Mouse (Mus musculus): Measurements from ENCODE around the gene Krtcap2.

Krtcap2 gene

DNA sequence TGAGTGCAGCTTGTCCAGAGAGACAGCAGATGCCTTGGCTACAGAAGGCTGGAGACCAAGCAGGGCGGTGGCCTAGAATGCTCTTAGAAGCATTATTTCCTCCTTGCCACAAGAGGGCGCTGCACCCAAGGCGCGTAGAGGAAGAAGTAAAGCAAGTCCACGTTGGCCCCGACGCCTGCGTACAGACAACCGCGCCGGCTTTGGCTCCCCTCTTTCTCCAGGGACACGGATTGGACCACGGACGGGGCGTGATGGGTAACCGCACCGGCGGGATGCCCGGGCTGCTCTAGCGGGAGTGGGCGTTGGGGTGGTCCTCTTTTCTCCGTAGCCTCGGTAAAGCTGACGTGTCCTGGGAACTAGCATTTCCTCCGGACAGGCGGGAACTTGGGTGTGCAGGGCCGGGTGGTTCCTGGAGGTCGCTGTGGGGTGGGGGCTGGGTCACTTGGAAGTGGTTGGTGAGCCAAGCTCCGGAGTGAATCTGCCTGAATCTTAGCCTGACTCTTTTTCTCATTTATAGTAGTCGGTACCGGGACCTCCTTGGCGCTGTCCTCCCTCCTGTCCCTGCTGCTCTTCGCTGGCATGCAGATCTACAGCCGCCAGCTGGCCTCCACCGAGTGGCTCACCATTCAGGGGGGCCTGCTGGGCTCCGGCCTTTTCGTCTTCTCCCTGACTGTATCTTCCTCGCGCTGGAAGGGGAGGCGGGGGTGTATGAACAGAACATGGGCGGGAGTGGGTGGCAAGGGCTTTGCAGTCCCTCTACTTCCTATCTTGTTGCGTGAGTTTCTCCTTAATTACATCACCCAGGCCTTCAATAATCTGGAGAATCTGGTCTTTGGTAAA is 715 bp downstream of the Krtcap2 start, which contains the start of gene Trim46:
Trim46 (minus strand) TSS at position 49 of the 840 bp plus-strand sequence.
- in situ Hi-C loops (cut with MboI, MseI): loop anchor here (5.0 to 10.0 kb wide), 4 partner anchors 36 to 1358 kb away; partner anchors contain the start of genes Efna1 (in 2 of the 2), Gm42674 (in 1 of the 2), S100a4 (in 1 of the 2) and S100a5 (in 1 of the 2)

DNA sequence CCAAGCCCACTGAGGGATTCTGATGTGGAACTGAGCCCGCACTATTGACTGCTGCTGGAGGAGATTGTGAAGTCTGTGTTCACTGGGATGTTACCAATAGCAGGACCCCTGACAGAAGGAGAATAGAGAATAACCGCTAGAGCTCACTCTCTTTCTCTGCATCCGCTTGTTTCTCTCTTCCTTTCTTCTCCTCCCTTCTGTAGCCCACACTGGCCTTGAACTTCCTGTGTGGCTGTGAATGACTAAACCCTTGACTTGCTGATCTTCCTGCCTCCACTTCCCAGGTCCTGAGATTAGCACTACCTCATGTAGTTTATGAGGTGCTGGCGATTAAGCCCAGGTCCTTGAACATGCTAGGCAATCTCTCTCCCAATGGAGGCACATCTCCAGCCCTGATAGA is 1.7 kb downstream of the Krtcap2 start:
- in situ Hi-C loops (cut with MboI, MseI): loop anchor here (5.0 to 10.0 kb wide), 4 partner anchors 35 to 1357 kb away; partner anchors contain the start of genes Efna1 (in 2 of the 2), Gm42674 (in 1 of the 2), S100a4 (in 1 of the 2) and S100a5 (in 1 of the 2)

DNA sequence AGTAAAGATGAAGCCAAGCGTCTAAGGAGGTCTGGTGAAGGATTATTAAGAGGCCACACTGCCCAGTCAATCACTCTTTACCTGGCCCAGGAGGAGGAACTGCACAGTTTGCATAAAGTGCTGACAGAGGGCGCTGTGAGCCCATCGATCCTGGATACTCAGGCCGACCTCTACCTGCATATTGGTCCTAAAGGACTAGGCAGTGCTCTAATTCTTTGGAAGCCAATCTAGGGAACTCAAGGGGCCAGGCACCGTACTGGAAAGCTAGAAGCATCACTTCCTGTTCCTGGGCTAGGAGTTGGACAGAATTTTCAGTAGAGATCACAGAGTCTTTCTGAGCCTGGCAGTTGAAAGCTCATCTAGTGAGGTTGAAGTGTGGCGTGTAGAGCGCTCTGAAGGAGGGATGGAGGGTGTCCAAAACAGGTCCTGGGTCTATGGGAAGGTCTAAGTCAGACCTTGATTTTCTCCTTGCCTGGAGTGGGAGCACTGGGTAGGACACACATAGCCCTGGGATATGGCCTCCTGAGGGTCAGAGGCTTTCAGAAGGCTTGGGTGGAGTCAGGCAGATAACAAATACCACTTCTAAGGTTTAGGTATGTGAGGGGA is 4.8 kb downstream of the Krtcap2 start:
- in situ Hi-C loops (cut with MboI, MseI): no loop called here

DNA sequence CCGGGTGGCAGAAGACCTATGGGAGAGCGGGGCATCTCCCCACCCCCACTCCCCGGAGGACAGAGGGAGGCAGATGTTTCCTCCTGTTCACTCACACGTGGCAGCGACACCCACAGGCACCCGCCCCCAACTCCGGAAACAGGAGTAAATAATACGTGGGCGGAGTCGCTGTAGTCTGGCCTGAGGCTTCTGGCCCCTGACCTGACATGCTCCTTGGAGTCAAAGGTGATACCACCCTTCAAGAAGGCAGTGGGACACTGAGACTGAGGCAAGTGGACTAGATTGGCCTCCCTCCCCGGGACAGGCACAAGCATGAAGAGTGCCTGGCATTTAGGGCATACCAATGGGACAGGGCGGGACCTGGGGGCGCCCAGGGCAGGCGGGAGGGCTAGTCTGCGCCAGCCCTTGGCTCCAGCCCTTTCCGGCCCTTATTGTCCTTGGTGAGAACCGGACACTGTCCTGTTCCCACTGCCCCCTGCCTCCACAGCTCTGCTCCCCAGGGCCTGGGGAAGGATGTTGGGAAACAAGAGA is 5.7 kb downstream of the Krtcap2 start:
- in situ Hi-C loops (cut with MboI, MseI): no loop called here

DNA sequence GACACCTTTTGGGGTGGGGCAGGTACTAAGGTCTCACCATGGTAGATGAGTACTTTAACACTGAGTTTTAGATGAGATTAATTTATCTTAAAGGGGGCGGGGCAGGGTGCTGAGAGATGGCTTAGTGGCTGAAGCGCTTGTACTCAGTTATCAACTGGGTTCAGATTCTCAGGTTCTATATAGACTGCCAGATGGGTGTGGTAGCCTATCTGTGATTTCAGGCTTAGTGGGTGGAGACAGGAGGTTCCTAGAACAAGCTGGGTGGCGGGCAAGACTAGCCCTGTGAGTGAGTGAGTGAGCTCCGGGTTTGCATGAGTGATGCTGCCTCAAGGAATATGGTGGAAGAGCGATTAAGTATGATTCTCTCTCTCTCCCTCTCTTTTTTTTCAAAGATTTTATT is 9.2 kb downstream of the Krtcap2 start:
- in situ Hi-C loops (cut with MboI, MseI): no loop called here

DNA sequence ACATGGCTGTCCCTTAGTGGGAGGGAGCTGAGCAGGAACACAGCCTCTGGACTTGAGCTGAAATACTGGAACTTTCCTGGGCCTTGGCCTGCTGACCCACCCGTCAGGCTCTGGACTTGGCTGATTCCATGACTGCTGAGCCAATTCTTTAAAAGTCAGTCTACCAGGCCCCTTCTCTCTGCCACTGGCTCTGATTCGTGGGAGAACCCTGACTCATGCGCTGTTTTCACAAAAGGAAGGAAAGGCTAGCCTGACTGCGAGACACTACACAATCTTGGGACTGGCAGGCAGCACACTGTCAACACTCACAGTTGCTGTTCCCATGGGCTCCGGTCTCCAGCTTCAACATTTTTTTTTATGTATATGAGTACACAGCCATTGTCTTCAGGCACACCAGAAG is 10.4 kb downstream of the Krtcap2 start:
- in situ Hi-C loops (cut with MboI, MseI): no loop called here

DNA sequence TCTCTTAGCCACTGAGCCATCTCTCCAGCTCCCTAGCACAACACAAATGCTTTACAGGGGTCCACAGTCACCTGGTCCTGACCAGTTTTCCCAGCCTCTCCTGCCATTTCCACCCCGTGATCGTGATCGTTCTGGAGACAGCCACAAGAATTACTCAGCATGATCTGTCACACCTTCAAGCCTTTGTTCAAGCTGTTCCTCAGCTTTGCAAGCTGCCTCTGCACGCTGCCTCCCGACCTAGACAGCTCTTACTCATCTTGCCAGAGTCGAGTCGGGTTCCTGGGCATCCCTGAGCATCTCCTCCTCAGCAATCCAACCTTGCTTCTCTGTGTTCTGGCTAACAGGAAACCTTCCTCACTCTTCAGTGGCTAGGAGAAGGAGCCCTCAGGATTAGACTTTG is 13.3 kb downstream of the Krtcap2 start, which contains the start of gene Dpm3:
Dpm3 (plus strand) TSS at position 283 of the 400 bp plus-strand sequence.
- in situ Hi-C loops (cut with MboI, MseI): no loop called here

DNA sequence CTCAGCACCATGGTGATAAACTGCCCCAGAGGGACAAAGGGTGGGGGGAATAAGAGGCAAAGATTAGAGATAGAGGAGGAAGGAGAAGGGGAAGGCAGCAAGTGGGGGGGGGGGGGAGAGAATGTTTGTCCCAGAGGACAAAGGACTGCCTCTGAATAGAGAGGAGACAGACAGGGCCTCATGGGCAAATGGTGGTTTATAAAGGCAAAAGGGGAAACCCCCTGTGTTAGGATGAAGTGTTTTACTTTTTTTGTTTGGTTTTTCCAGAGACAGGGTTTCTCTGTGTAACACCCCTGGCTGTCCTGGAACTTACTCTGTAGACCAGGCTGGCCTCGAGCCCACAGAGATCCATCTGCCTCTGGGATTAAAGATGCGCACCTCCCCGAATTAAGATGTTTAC is 14.4 kb downstream of the Krtcap2 start:
- in situ Hi-C loops (cut with MboI, MseI): no loop called here

DNA sequence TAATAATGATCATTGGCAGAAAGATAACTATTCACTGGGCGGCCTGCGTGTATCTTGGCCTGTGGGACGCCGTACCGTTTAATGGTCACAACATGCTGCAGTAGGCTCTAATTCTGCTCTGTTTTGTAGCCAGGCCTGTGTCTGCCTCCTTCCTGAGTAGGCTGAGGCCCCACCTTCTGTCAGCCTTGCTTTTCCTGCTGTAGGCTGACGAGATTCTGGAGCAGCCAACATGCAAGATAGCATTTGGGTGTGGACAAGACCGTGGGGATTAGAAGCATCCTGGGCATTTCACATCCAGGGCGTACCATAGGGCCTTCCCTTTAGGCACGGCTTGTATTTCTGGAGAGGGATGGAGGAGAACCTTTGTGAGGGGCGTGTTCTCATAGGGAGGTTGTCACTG is 16.7 kb downstream of the Krtcap2 start:
- in situ Hi-C loops (cut with MboI, MseI): no loop called here

DNA sequence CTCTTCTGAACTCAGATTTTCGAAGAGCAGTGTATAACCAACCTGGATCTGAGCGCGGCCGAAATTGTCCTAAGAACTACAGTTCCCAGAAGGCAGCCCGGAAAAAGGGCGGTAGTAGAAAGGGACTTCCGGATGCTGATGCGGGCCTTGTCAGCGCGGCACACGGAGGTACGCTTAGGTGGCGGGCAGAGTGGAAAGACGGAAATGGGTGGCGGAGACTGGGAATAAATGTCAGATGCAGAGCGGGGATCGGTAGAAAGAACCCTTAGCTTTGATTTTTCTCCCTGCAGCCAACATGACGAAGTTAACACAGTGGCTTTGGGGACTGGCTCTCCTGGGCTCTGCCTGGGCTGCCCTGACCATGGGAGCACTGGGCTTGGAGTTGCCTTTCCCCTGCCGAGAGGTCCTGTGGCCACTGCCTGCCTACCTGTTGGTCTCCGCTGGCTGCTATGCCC is 20.7 kb downstream of the Krtcap2 start:
- in situ Hi-C loops (cut with MboI, MseI): no loop called here

DNA sequence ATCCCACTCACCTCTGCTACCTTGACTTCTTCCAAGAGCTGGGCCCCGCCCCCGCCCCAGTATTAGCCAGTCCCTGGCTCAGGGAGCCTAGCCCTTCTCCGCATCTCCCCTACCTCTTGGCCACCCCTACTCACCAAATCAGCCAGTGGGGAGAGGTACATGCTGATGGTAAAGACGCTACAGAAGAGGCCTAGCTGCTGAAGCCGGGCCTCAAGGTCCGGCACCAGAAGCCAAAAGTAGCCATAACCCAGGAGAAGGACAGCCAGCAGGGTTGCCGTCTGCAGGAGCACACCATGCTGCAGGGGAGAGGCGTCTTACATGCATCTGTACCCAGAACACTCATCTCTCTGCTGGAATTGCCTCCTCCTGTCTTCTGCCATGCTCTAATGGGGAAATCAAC is 23.1 kb downstream of the Krtcap2 start:
- in situ Hi-C loops (cut with MboI, MseI): no loop called here

DNA sequence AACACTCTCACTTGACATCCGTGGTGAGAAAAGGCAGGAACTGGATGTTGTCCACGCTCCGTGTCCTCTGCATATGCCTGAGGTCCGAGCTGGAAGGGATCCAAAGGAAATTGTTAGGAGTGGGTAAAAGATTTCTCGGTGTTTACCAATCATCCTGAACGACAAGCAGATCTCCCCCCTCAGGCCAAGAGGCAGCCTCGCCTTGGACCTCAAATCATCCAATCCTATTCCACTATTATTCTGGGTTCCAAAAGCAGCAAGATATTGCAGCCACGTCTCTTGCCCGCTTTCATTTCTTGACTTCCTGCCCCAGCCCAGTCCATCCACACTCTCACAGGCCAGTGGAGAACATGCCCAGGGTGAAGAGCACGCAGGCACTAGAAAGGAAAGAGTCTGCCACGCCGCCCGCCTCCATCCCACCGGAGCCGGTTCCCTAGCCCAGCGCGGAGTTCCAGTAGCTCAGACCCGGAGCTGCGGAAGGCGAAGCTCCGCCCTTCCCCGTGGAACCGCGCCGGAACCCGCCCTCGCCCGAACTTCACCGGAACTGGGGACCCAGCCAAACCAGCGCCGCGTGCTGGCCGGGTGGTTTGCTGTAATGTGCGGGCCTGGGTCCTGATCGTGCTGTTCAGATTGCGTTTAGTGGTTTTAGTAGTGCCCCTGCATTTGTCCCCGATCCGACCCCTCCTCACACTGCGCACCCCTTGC is 24.4 kb downstream of the Krtcap2 start, which contains the start of gene Slc50a1:
Slc50a1 (minus strand) TSS at position 520 of the 705 bp plus-strand sequence.
- in situ Hi-C loops (cut with MboI, MseI): no loop called here

DNA sequence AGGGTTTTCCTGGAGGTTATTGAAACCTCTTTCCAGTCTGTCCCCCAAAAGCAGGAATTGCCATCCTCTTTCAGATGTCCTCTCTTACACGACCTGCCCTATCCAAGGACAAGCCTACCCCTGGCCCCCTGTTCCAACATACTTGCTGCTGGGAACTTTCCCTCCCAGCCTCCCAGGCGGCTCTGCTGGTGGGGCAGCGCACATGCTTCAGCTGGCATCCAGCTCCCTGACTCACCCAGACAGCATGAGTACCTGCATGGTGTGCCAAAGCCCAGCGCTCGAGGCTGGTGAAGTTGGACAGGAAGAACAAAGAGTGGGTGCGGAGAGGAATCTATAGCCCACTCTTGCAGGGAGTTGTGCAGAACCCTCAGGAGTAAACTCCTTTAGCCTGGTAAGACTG is 25.1 kb downstream of the Krtcap2 start:
- in situ Hi-C loops (cut with MboI, MseI): no loop called here

DNA sequence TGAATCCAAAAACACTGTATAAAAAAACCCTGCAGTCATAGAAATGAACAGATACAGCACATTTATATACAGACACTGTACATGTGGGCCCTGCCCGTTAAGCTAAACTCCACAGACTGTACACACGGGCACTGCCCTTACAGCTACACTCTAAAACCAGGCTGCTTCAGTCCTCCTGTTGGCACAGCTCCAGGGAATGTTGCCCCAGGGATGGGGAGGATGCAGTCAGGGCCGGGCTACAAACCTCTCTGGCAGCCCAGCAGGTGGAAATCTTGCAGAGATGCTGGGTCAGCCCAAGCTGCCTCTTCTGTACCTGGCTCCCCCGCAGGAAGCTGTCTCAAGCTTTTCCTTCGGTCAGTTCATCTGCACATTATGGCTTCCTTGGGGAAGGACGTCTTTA is 26.0 kb downstream of the Krtcap2 start:
- in situ Hi-C loops (cut with MboI, MseI): no loop called here

DNA sequence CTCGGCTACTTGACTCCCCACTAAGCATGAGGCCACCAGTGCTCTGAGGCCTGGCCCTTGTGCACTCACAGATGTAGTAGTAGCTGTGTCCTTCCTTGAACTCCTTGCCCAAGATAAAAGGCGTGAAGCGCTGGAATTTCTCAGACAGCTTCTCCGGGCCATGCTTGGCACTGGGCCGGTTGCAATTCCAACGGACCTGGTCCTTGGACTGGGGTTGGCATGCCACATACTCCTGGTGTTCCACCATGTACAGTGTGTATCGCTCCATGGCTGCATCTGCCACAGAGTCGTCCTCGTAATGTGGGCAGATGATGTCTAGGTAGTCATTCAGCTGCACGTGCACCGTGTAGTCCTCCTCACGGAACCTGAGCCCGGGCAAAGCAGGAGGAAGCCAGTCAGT is 30.3 kb downstream of the Krtcap2 start:
- in situ Hi-C loops (cut with MboI, MseI): no loop called here

DNA sequence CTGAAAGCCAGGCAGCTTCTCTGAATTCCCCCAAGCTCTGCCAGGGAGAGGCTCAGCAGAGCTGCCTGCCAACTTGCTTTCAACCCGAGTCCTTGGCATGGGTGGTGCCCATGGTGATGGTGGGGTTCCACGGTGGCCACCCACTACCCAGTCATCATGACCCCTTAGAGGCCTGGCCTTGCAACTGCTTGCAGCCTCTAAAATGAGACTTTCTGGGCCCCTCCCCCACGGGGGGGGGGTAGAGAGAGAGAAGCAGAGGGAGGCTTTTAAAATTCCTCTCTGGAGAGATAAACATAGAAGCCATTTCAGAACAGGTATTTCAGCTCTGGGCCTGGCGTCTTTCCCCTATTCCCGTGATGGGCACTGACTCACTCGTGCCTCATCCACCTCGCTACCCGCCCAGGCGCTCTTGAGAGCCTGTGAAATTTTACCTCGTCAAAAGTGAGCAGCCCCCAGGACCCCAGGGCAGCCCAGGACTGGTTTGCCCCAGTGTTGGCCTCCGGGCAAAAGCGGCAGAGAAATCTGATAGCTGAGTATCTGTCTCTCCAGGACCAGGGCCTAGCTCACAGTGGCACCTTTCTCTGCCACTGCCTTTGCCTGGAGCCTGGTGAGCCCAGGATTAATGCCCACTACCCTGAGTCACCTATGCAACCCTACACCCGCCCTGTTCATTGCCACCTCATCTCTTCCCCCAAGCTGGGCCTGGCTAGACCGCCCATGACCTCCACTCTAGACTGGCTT is 31.7 kb downstream of the Krtcap2 start:
- in situ Hi-C loops (cut with MboI, MseI): no loop called here

DNA sequence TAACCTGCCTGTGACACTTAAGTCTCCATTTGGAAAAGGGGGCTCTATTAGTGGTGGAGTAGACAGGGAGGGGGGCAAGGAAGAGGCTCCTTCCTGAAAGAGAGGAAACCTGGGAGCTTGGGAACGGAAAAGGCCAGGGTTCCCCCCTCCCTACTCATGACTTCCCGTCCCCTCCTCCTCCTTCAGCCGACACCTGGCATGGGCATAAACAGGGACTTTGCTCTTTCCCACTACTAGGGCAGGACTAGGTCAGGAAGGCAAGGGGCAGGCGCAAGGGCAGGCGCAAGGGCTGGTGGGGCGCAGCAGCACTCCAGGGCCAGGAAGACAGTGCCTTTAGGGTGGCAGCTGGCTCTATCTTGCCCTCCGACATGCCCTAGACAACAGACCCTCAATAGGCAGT is 32.3 kb downstream of the Krtcap2 start:
- in situ Hi-C loops (cut with MboI, MseI): no loop called here

DNA sequence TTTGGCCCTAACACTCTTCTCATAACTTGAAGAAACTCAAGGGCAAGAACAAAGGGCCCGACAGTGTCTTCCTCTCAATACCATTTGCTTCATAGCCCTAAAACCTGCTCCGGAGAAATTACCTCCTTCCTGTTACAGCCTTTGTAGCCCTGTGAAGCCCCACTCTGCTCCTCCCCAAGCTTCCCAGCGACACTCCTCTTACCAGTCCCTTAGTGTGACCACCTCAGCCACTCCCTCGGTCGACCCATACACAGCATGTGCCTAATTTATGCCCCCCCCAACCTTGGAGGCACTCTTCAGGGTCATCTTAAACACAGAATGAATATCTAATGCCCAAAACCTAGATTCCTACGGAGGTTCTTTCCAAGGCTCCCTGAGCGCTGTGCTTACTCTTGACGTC is 32.9 kb downstream of the Krtcap2 start:
- in situ Hi-C loops (cut with MboI, MseI): no loop called here

DNA sequence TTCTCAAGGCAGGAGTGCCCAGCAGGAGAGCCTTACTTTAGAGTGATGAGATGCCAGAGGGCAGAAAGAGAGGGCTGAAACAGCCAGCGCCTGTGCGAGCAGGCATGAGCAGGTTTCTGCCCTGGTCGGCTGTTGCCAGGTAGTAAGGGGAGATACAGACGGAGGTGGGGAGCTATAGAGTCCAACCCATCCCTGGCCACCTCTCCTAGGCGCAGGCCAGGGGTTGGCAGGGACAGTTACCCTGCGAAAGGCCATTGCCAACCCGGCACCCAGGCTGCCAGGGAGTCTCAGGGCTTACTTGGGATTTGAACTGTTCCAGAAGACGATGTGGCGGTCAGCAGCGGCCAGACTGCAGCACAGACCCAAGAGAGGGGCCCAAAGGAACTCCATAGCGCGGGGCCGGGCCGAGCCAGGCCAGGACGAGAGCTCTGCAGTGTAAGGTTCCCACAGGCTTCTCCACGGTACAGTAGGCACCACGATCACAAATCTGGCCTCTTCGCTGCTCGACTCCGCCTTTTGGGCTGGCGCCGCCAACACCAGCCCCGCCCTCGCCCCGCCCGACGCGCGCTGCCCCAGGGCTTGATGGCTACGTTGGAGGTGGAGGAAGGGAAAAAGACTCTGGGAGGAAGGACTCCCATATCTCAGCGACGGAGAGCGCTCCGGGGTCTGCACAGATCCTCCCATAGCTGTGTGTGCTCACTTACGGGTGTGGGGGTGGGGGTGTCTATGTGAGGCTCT is 33.6 kb downstream of the Krtcap2 start:
- in situ Hi-C loops (cut with MboI, MseI): no loop called here

DNA sequence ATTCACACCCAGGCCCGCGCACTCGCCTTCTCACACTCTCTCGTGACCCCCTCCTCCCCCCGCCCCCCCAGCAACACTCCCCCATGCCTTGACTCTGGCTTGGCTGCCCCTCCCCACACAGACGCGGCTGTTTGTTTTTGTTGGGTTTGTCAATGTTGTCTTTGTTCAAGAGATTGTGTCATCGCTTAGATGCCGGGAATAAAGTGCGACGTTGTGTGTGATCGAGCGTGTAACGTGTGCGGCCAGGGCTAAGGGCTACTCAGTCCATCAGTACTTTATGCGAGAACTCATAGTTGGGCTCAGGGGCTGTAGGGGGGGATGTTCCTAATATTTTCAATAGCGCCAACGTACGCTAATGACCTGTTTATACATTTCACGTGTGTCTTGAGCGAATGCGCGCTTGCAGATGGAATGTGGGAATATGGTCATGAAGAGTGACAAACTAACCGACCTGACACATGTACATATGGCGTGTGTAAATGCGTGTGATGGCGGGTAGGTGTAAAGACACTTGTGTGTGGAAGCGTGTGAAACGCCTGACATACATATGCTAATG is 34.4 kb downstream of the Krtcap2 start:
- in situ Hi-C loops (cut with MboI, MseI): loop anchor here (5.0 kb wide), 1 partner anchor 33 kb away; the partner anchor contains the start of genes Krtcap2 (in 2 of the 2) and Trim46 (in 2 of the 2)

Measured in T-helper 17 cell (primary cell).